Mouse (Mus musculus) heart, postnatal 0 days (tissue): ENCODE results near the gene Cradd. TPM values are rescaled to one million over a fixed set of nuclear protein-coding genes. Genes with fewer than 3 reads are reported as not detected.

Experiments used
- ATAC-seq: fragments of 200-750 bp; cut with Nextera tagmentation; 2 replicates; pipeline ENCODE4 v1.8.0; 2017; ENCODE audit warnings: low read depth, moderate number of reproducible peaks, moderate library complexity; ENCODE audit not compliant: insufficient read depth
- DNase-seq: peaks from one replicate; pipeline ENCODE4 v3.0.0-alpha.2; 2016; ENCODE audit warnings: low spot score
- H3K27ac ChIP-seq: fragments of 300-500 bp; sonication (generic); 2 replicates; pipeline ENCODE4 v1.5.1; 2014; ENCODE audit warnings: low read depth, mild to moderate bottlenecking
- H3K27me3 ChIP-seq: fragments of 300-500 bp; sonication (generic); 2 replicates; pipeline ENCODE4 v1.6.1; 2014; ENCODE audit warnings: low read length, mixed read lengths; ENCODE audit not compliant: control insufficient read depth, insufficient read depth
- H3K36me3 ChIP-seq: fragments of 300-500 bp; sonication (generic); replicated peaks from 2 replicates; pipeline ENCODE4 v1.6.1; 2014; ENCODE audit warnings: low read length, mixed read lengths; ENCODE audit not compliant: control insufficient read depth, insufficient read depth
- H3K4me1 ChIP-seq: fragments of 300-500 bp; sonication (generic); 2 replicates; pipeline ENCODE4 v1.6.1; 2014; ENCODE audit warnings: antibody characterized with exemption; ENCODE audit not compliant: control insufficient read depth, insufficient read depth
- H3K4me2 ChIP-seq: fragments of 300-500 bp; sonication (generic); 2 replicates; pipeline ENCODE4 v1.6.1; 2014; ENCODE audit warnings: low read depth, mild to moderate bottlenecking, low read length, moderate library complexity
- H3K4me3 ChIP-seq: fragments of 300-500 bp; sonication (generic); 2 replicates; pipeline ENCODE4 v1.5.1; 2014; ENCODE audit warnings: low read depth, low read length
- H3K9ac ChIP-seq: fragments of 300-500 bp; sonication (generic); replicated peaks from 2 replicates; pipeline ENCODE4 v1.6.1; 2014; ENCODE audit warnings: low read depth, low read length, mixed read lengths
- H3K9me3 ChIP-seq: fragments of 300-500 bp; sonication (generic); replicated peaks from 2 replicates; pipeline ENCODE4 v1.6.1; 2016; ENCODE audit warnings: low read length; ENCODE audit not compliant: control insufficient read depth
- CTCF ChIP-seq: IDR thresholded peaks from 2 replicates; pipeline ENCODE4 v1.5.1; 2016; ENCODE audit warnings: antibody characterized with exemption, control low read depth, low read depth
- EP300 ChIP-seq: IDR thresholded peaks from 2 replicates; pipeline ENCODE4 v1.6.1; 2016; ENCODE audit warnings: antibody characterized with exemption, low read depth
- WGBS: fragments of 180-500 bp; shearing (Covaris S2); extraction: QIAGEN DNeasy Blood & Tissue Kit; methylation state at CpG from one replicate; pipeline ENCODE4 v1.1.7; 2014; 5-methylcytosine and 5-hydroxymethylcytosine counted together
- polyA plus RNA-seq: library from polyadenylated mRNA; unstranded; fragments of >200 nt; fragmentation: Nextera tagmentation; extraction: Ambion mirVana; gene quantifications from 2 replicates; pipeline ENCODE4 v1.2.1, GENCODE M21; 2015
- total RNA-seq: library from RNA; depleted of rRNA; stranded (reverse); fragments of >200 nt; gene quantifications from 2 replicates; pipeline ENCODE4 v1.2.3, GENCODE M21; 2014; ENCODE audit warnings: low replicate concordance

Gene Cradd
- total and polyA plus RNA-seq, 2 experiments from 2014 or later, result 12.2 to 21.1 TPM

- Histone ChIP-seq H3K4me1 (peaks cover 10% of the 10 kb centered on the region; the same call in 1 of the 2 replicates), H3K4me2 (peak overlapping the region; percentile 2; the same call in 1 of the 2 replicates), H3K27me3 (no peaks in the 10 kb centered on the region), H3K4me3 (no peak overlapping the region), H3K27ac (peak overlapping the region; percentile 75), H3K9ac (no peak overlapping the region), H3K36me3 (no peaks in the 10 kb centered on the region), H3K9me3 (no peaks in the 10 kb centered on the region)
- WGBS, result 35% methylated on average over 3 of the region's 3 CpGs
- peak; percentile 76 for TF ChIP-seq EP300
- TF ChIP-seq CTCF, result no peak
- DNase-seq (peak; percentile 81), ATAC-seq (peak; percentile 78)
These were observed 132.1 kb downstream of the Cradd start for GRCm38 (mm10) chr10:95191881-95192280.

DNA sequence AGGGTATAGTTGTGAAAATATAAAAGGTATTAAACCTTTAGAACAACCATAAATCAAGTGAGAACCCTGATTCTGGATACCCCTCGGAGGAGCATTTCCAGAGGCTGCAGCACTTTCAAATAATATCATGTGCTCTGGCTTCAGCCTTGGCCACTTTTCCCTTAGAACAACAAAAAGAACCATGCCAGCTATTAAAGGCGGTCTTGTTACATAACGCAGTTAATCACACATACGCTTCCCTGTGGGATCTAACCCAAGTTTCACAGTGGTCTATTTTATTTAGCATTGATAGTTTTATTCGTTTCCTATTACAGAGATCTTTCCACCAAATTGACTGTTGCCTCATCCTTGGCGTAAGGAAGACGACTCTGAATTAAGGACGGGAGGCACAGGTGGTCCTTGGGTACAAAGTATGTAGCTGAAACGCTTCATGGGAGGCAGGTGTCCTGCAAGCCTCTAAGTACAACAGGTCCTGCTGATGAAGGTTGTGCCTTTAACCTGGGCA lies 132.7 kb downstream of the Cradd start:
- Histone ChIP-seq H3K4me3 (no peak overlapping the region), H3K9ac (no peak overlapping the region), H3K4me2 (no peak overlapping the region), H3K9me3 (no peaks in the 10 kb centered on the region), H3K27ac (peak overlapping the region; percentile 75), H3K27me3 (no peaks in the 10 kb centered on the region), H3K36me3 (no peaks in the 10 kb centered on the region), H3K4me1 (peaks cover 10% of the 10 kb centered on the region; the same call in 1 of the 2 replicates)
- no peak for DNase-seq
- TF ChIP-seq CTCF (no peak), EP300 (no peak)
- ATAC-seq, result no peak
- 68% methylated on average over 9 of the region's 9 CpGs for WGBS

GRCm38 (mm10) chr10:95189550-95190211 lies 134.3 kb downstream of the Cradd start:
- 93% methylated on average over 16 of the region's 16 CpGs for WGBS
- no peaks in the 10 kb centered on the region for H3K36me3 ChIP-seq

DNA sequence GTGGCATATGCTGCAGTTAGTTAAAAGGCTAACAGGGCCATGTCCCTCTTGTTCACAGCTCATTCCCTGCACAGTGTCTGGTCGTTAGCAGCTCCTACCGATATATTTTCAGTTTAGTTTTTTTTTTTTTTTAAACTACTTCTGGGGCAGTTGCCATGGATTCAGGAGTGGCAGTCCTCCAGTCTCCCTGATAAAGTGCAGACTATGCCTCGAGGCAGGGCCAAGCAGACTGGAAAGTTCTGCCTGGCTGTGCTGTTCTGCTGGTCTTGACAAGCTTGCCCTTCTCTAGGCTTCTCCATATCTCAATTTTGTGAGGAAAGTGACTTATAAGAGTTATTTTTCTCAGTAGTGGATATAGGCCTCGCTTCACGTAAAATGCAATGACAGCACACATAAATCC lies 139.7 kb downstream of the Cradd start:
- Histone ChIP-seq H3K36me3 (no peaks in the 10 kb centered on the region), H3K27ac (no peak overlapping the region), H3K4me1 (no peaks in the 10 kb centered on the region), H3K4me2 (no peak overlapping the region), H3K9ac (no peak overlapping the region), H3K9me3 (no peaks in the 10 kb centered on the region), H3K4me3 (no peak overlapping the region), H3K27me3 (no peaks in the 10 kb centered on the region)
- ATAC-seq (no peak), DNase-seq (no peak)
- 52% methylated on average over 5 of the region's 5 CpGs for WGBS
- TF ChIP-seq EP300 (no peak), CTCF (no peak)

More at GRCm38 (mm10) chr10:95189550-95190211, 134.3 kb downstream of the Cradd start:
- no peak overlapping the region for H3K4me3 ChIP-seq
- H3K27ac ChIP-seq, result no peak overlapping the region
- H3K4me1 ChIP-seq, result peaks cover 6% of the 10 kb centered on the region; the same call in 1 of the 2 replicates
- ATAC-seq (no peak), DNase-seq (no peak)
- H3K27me3 ChIP-seq, result no peaks in the 10 kb centered on the region
- H3K4me2 ChIP-seq, result no peak overlapping the region
- no peaks in the 10 kb centered on the region for H3K9me3 ChIP-seq
- H3K9ac ChIP-seq, result no peak overlapping the region
- no peak for TF ChIP-seq EP300

DNA sequence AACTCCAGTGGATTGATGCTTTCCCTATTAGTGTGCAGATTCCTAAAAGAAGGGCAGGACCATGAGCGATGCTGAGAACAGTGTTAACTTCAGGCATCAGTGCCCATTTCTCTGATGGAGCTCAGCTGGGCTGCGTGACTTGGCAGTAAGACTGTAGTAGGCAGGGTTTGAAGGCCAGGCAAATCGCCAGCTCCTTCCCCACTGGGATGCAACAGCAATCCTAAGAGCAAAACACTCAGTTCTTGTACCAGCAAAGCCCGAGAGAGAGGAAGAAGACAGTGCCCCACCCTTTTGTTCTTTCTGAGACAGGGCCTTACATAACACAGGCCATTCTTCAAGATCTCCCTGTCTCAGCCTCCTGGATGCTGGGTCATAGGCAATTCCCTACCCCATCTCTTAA lies 140.9 kb downstream of the Cradd start:
- H3K27me3 ChIP-seq, result no peaks in the 10 kb centered on the region
- H3K27ac ChIP-seq, result no peak overlapping the region
- H3K9me3 ChIP-seq, result no peaks in the 10 kb centered on the region
- H3K4me2 ChIP-seq, result no peak overlapping the region
- ATAC-seq (no peak), DNase-seq (no peak)
- H3K4me3 ChIP-seq, result no peak overlapping the region
- TF ChIP-seq EP300 (no peak), CTCF (no peak)
- no peaks in the 10 kb centered on the region for H3K36me3 ChIP-seq
- H3K4me1 ChIP-seq, result no peaks in the 10 kb centered on the region
- no peak overlapping the region for H3K9ac ChIP-seq
- 46% methylated on average over 4 of the region's 4 CpGs for WGBS

DNA sequence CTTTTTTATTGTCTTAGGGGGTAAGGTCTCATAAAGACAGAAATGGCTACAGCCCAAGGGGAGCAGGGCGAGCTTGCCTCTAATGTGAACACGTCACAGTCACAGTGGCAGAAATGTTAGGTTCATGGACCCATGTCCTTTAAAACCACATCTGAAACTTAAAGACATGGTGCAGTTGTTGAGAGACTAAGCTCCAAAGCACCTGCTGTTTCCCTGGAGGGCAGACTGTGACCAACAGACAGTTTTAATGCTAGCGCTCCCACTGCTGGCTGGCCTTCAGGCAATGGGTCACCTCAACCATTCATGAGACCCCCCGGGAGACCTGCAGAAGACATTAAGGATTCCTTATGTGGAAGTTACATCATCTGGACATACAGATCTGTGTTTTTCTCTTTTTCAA lies 141.5 kb downstream of the Cradd start:
- WGBS, result 93% methylated on average over 4 of the region's 4 CpGs
- H3K27ac ChIP-seq, result no peak overlapping the region
- ATAC-seq, result no peak
- H3K4me1 ChIP-seq, result no peaks in the 10 kb centered on the region
- no peak overlapping the region for H3K4me2 ChIP-seq
- H3K27me3 ChIP-seq, result no peaks in the 10 kb centered on the region
- H3K36me3 ChIP-seq, result no peaks in the 10 kb centered on the region
- no peak overlapping the region for H3K9ac ChIP-seq
- no peak overlapping the region for H3K4me3 ChIP-seq
- no peak for DNase-seq
- TF ChIP-seq CTCF (no peak), EP300 (no peak)
- no peaks in the 10 kb centered on the region for H3K9me3 ChIP-seq
